Mouse (Mus musculus) lung, postnatal 0 days (tissue): ENCODE measurements at regions not wholly inside any gene's neighbourhood (a gene's known extent, or its start where the extent isn't known, plus 50 kb on each side); places are given as distances from the start of the nearest gene placed in this dataset.

ENCODE experiments used
- CTCF ChIP-seq: IDR thresholded peaks from 2 replicates; pipeline ENCODE4 v1.5.1; 2016; ENCODE audit warnings: antibody characterized with exemption, mild to moderate bottlenecking
- EP300 ChIP-seq: IDR thresholded peaks from 2 replicates; pipeline ENCODE4 v1.6.1; 2016; ENCODE audit warnings: antibody characterized with exemption, mild to moderate bottlenecking, control low read depth

DNA sequence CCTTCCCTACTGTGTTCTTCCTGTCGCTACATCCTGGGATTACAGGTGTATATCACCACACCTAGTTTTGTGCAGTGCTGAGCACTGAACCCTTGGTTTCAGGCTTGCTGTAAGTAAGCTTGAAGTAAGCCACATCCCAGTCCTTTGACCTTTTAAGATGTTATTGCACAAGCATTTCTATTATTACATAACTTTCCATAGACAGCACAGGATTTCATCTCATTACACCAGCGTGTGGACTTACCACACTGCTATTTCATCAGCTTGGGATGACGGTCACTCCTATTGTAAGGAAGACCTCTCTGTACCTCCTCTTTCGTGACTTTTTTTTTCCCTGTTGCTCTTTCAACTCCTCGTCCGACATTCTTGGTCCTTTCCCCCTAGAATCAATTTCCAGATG is 239.5 kb upstream of the Mphosph6 start:
- TF ChIP-seq CTCF (no peak), EP300 (no peak)
